Mouse (Mus musculus): ENCODE data around the gene Cela3b. TPM values are rescaled to one million over a fixed set of nuclear protein-coding genes. Genes with fewer than 3 reads are reported as not detected.

Cela3b gene
- polyA plus RNA-seq, 1 experiment from 2014 or later, result 74.8 TPM

DNA sequence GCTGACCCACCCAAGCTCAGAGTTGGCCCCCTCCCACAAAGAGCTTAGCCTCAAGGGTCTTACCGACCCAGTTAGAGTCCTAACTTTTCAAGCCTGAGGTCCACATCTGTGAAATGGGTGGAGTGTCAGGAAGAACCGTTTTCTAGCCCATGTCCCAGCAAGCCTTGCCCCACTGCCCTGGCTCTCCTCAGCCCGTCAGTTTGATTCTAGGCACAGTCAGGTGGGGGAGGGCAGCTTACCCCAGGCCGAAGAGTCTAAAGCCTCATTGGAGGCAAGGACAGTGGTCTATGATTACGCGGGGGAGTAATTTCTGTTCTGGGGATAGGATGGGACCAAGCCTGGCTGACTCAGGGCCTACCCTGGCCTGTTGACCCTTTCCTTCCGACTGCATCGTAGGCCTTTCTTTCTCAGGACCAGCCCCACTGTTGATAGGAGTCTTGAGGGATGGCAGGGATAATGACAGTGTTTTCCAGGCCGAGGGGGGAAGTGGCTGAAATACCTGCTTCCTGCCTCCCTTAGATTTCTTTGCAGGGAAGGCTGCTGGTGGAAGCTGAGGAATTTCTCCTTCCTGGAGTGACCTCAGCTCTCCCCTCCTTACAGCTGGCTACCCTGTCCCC, 40.5 kb upstream of the Cela3b start:
- H3K27ac ChIP-seq, result 0 out of 2 replicates have a peak overlapping the region, but pooled peaks have one; percentile 25
- H3K4me3 ChIP-seq (replicated peaks), result peak overlapping the region; percentile 73
- WGBS, result 51% methylated on average over 9 of the region's 9 CpGs
- peaks cover 70% of the 10 kb centered on the region for H3K4me1 ChIP-seq (replicated peaks)
- H3K27me3 ChIP-seq (replicated peaks), result no peaks in the 10 kb centered on the region
- no peaks in the 10 kb centered on the region for H3K9me3 ChIP-seq
- peak overlapping the region; percentile 78 for H3K4me2 ChIP-seq (replicated peaks)
- peak overlapping the region; percentile 17; the same call in 1 of the 2 replicates for H3K9ac ChIP-seq
- no peaks in the 10 kb centered on the region for H3K36me3 ChIP-seq
- ATAC-seq, result no peak

DNA sequence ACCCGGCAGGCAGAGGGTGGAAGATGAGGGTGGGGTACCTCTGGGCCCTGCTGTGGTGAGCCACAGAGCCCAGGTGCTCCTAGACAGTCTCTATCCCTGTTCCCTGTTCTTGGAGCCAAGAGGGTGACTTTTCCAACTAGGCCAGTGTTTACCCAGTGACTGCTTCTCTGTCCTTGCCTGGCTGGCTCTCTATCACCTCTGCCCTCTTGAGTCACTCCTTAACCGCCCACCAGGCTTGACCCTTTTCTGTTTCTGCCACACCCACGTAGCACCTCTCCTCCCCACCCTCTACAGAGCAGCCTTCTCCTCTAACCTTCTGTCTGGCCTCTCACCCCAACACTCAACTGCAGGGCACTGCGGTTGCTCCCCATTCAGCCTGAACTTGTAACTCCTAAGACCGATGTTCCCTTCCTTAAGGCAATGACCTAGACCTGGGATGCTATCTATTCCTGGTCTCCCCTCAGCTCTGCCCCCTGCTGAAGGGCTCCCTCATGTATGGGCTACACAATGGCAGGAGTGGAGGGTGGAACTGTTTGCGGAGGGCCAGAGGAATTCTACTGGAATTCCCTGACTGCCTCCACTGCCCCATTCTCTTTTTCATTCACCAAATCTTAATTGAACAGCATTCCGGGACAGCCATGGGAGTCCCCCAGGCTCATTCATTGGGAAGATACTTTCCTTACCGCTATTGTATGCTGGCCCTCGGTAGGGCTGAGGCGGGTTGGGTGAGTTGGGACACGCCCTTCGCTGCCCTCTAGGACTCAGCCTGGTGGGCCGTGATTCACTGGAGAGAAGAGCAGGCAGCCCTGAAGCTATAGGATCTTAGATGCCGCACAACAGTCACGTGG, 39.7 kb upstream of the Cela3b start:
- H3K4me2 ChIP-seq (replicated peaks), result peak overlapping the region; percentile 78
- H3K4me3 ChIP-seq (replicated peaks), result peak overlapping the region; percentile 73
- H3K27me3 ChIP-seq (replicated peaks), result no peaks in the 10 kb centered on the region
- ATAC-seq, result 0 out of 2 replicates have a peak, but pooled peaks have one; percentile 3
- H3K9ac ChIP-seq, result peak overlapping the region; percentile 90
- H3K36me3 ChIP-seq, result no peaks in the 10 kb centered on the region
- H3K9me3 ChIP-seq, result no peaks in the 10 kb centered on the region
- peak overlapping the region; percentile 66; the same call in 1 of the 2 replicates for H3K27ac ChIP-seq
- 37% methylated on average over 15 of the region's 15 CpGs for WGBS
- peaks cover 66% of the 10 kb centered on the region for H3K4me1 ChIP-seq (replicated peaks)

DNA sequence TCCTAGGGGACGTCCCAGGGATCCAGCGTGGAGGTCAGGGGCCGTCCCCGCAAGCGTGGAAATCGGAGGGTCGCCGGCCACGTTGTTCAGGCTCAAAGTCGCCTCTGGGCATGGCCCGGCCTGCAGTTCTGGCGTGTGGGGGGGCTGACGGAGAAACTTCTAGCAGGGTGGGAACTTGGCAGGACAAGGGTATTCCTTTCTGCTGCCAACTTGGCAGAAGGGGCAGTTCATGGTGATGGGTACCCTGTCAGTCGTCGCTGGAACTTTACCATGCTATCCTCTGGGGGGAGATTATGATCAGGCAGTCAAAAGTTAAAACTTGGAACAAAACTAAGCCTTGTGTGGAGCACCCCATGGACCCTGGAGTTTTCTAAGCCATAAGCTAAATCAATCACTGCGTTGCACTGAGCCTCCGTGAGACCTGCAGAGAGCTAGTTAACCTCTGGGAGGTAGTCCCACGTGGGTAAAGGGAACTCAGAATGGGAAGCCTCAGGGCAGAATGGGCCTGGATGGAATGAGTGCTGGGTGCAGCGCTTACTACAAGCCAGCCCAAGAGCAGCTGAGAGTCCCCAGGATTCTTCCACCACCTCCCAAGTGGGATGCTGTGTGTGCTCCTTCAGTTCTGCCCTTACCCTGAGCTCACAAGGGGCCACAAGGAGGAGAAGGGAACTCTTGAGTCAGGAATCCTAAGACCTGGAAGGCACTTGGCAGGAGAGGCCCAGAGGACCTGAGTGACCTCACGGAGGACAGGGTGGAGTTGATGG, 38.9 kb upstream of the Cela3b start:
- peak overlapping the region; percentile 90 for H3K9ac ChIP-seq
- peak overlapping the region; percentile 78 for H3K4me2 ChIP-seq (replicated peaks)
- H3K27ac ChIP-seq, result peak overlapping the region; percentile 66
- no peaks in the 10 kb centered on the region for H3K27me3 ChIP-seq (replicated peaks)
- 3% methylated on average over 20 of the region's 20 CpGs for WGBS
- H3K4me1 ChIP-seq (replicated peaks), result peaks cover 62% of the 10 kb centered on the region
- peak; percentile 0; the same call in 1 of the 2 replicates for ATAC-seq
- no peaks in the 10 kb centered on the region for H3K9me3 ChIP-seq
- H3K36me3 ChIP-seq, result no peaks in the 10 kb centered on the region
- peak overlapping the region; percentile 73 for H3K4me3 ChIP-seq (replicated peaks)

DNA sequence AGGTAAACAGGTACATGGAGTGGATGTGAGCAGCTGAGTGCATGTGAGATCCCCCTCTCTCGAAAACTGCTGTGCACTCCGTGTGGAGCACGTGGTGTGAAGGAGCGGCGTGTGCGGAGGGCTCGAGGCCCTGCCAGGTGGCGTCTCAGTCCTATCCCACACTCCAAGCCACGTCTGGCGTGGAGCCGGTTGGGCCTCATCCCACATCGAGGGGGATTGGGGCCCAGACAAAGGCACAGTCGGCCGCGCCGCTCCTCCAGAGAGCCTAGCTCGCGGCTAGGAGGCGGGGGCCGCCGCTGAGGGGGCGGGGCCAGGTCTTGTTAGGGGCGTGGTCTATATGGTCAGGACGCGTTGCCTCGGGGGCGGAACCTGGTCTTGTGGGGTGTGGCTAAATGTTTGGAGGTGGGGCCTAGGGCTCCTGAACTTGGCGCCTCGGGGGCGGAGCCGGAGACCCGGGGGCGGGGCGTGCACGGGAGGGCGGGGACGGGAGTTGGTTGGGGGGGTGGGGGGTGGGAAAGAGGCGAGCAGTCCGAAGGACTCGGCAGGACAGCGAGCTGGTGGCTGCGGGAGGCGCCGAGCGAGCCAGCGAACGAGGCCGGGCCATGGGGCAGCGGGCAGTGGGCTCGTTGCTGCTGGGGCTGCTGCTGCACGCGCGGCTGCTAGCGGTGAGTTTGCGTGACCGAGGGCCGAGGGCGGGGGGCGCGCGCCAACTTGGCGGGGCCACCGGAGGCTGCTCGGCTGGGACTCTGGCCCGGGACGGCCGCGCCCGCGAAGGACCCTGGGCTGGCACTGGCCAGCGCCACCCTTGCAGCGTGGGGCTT, 38.1 kb upstream of the Cela3b start, which contains the start of gene Hspg2:
Gene Hspg2 (plus strand): TSS at position 510 of the 821 bp plus-strand sequence.
- no peaks in the 10 kb centered on the region for H3K27me3 ChIP-seq (replicated peaks)
- H3K4me3 ChIP-seq (replicated peaks), result peak within 1 kb of the TSS; percentile 73
- peak within 1 kb of the TSS; percentile 71 for H3K27ac ChIP-seq
- peak within 1 kb of the TSS; percentile 90 for H3K9ac ChIP-seq
- no peaks in the 10 kb centered on the region for H3K36me3 ChIP-seq
- WGBS, result under 1% methylated on average over 71 of the region's 72 CpGs
- H3K9me3 ChIP-seq, result no peaks in the 10 kb centered on the region
- H3K4me2 ChIP-seq (replicated peaks), result peak within 1 kb of the TSS; percentile 78
- peak; percentile 89 for ATAC-seq
- peaks cover 54% of the 10 kb centered on the region for H3K4me1 ChIP-seq (replicated peaks)

DNA sequence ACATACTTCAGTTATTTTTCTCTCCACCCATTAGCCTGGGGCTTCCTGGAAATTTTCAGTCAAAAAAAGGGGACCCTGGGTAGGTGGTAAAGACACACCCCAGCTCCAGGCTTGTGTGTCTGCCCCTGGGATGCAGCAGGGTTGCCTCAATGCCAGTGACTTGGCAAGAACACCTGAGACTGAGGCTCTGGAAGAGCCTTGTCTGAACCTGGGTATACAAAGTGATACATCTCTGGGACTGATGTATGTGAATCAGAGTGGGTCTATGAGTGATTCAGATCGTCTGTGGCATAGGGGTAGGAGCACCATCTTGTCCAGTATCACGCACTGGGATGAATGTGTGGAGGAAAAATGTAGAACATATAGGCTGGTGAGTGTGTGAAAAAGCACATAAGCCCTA, 37.2 kb upstream of the Cela3b start:
- no peak for ATAC-seq
- WGBS, result 87% methylated on average over 2 of the region's 2 CpGs
- peaks cover 46% of the 10 kb centered on the region for H3K4me1 ChIP-seq (replicated peaks)
- no peaks in the 10 kb centered on the region for H3K27me3 ChIP-seq (replicated peaks)
- H3K4me3 ChIP-seq (replicated peaks), result no peak overlapping the region
- no peak overlapping the region for H3K9ac ChIP-seq
- no peaks in the 10 kb centered on the region for H3K9me3 ChIP-seq
- no peaks in the 10 kb centered on the region for H3K36me3 ChIP-seq
- peak overlapping the region; percentile 48 for H3K27ac ChIP-seq
- H3K4me2 ChIP-seq (replicated peaks), result no peak overlapping the region

DNA sequence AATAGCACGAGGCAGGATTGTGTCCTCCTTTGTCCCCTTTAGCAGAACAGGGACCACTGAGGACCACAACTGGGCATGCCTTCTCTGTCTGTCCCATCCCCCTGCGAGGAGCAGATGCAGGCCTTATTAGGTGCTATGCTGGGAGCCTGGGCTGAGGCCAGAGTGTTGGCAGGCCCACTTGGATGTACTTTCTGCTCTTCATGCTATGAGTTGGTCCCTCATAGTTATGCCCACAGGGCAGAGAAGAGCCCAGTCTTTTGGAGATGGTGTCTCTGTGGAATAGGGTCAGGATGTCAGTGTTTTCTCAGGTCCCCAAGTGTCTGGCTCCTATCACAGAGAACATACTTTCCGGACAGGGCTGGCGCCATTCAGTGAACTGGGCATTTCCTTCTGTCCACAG, 36.7 kb upstream of the Cela3b start:
- H3K9ac ChIP-seq, result no peak overlapping the region
- ATAC-seq, result no peak
- peaks cover 51% of the 10 kb centered on the region for H3K4me1 ChIP-seq (replicated peaks)
- H3K36me3 ChIP-seq, result no peaks in the 10 kb centered on the region
- peak overlapping the region; percentile 52 for H3K27ac ChIP-seq
- 68% methylated on average over 4 of the region's 4 CpGs for WGBS
- no peak overlapping the region for H3K4me3 ChIP-seq (replicated peaks)
- H3K27me3 ChIP-seq (replicated peaks), result no peaks in the 10 kb centered on the region
- no peaks in the 10 kb centered on the region for H3K9me3 ChIP-seq
- H3K4me2 ChIP-seq (replicated peaks), result no peak overlapping the region

DNA sequence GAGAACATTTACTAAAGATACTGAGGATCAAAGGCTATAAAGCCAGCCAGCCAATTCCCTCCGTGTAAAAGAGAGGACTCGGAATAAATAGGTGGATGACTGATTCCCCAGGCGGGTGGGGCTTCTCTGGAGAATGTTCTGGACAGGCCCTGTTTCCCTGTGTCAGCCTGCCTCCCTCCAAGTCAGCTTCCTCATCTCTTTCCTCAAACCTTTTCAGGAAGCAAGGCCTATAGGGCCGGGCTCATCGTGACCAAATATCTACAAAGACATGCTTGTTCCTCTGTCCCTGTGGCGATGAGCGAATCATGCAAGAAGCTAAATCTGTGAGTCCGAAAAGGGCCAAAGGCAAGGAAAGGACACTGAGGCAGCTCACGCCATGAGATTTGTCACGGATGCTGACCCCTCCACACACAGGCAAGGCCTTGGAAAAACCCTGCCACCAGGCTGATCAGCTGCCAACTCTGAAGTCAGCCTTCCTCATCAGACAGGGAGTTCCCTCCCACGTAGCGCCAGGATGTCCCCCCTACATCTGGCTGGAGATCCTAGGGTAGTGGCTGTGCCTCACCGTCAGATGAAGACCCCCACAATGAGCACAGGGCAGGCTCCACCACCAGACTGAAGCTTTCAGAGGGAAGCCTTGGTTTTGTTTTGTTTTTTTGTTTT, 34.9 kb upstream of the Cela3b start:
- Histone ChIP-seq H3K27ac (peak overlapping the region; percentile 44), H3K9me3 (no peaks in the 10 kb centered on the region), H3K4me2 (replicated peaks) (no peak overlapping the region; the same call in 1 of the 2 replicates), H3K9ac (0 out of 2 replicates have a peak overlapping the region, but pooled peaks have one; percentile 5), H3K4me1 (replicated peaks) (peaks cover 45% of the 10 kb centered on the region), H3K27me3 (replicated peaks) (no peaks in the 10 kb centered on the region), H3K36me3 (no peaks in the 10 kb centered on the region), H3K4me3 (replicated peaks) (no peak overlapping the region)
- WGBS, result 61% methylated on average over 13 of the region's 13 CpGs
- no peak for ATAC-seq

DNA sequence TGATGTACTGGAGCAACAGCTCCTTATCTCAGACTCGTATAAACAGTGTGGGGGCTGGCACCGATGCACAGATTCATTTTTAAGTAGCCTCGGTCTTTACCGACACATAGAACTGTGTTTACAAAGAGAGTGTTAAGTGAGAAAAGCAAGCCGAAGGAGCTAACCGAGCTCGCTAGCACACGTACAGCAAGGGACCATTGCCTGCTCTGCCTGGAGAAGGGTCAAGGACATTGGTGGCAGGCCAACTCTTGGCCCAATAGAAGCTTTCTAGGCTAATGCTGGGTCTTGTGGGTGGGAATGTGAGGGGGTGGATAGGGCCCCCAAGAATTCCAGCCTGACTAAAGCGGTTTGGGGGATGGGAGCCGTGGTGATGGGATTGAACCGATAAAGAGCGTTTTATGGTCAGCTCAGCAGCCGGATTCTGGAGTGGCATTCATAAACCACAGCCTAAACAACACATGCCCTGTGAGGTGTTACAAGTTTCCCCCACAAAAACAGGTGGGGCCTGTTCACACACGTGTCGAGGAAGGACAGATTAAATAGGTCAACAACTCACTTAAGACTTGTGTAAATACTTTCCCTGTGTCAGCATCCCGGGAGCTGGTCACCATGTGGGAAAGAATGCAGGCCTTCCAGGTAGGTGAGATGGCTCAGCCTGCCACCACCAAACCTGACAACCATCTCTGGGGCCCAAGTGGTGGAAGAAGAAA, 31.8 kb upstream of the Cela3b start:
- H3K4me1 ChIP-seq (replicated peaks), result peaks cover 21% of the 10 kb centered on the region; the same call in 1 of the 2 replicates
- no peak overlapping the region for H3K4me3 ChIP-seq (replicated peaks)
- WGBS, result 44% methylated on average over 16 of the region's 16 CpGs
- H3K27me3 ChIP-seq (replicated peaks), result no peaks in the 10 kb centered on the region
- H3K9ac ChIP-seq, result no peak overlapping the region
- no peak overlapping the region for H3K4me2 ChIP-seq (replicated peaks)
- no peaks in the 10 kb centered on the region for H3K9me3 ChIP-seq
- no peaks in the 10 kb centered on the region for H3K36me3 ChIP-seq
- 0 out of 2 replicates have a peak overlapping the region, but pooled peaks have one; percentile 7 for H3K27ac ChIP-seq
- peak; percentile 31 for ATAC-seq

DNA sequence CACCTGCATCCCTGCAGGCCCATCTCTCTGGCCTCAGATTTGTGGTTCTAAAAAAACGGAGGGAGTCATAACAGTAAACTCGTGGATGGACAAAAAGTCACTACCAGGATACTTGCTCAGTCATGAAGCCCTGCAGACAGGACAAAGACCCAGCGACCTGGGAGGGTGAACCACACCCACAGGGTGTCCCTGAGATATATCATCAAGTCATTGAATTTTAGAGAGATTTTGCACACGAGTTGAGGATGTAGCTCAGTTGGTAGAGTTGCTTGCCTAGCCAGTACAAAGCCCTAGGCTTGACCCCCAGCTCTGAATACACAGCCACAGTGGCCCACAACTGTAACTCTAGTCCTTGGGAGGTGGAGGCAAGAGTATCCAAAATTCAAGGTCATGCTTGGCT, 30.9 kb upstream of the Cela3b start:
- 67% methylated on average over 4 of the region's 4 CpGs for WGBS
- Histone ChIP-seq H3K4me1 (replicated peaks) (peaks cover 18% of the 10 kb centered on the region; the same call in 1 of the 2 replicates), H3K27ac (no peak overlapping the region), H3K4me2 (replicated peaks) (no peak overlapping the region), H3K27me3 (replicated peaks) (no peaks in the 10 kb centered on the region), H3K9ac (no peak overlapping the region), H3K9me3 (no peaks in the 10 kb centered on the region), H3K36me3 (no peaks in the 10 kb centered on the region), H3K4me3 (replicated peaks) (no peak overlapping the region)
- ATAC-seq, result no peak

DNA sequence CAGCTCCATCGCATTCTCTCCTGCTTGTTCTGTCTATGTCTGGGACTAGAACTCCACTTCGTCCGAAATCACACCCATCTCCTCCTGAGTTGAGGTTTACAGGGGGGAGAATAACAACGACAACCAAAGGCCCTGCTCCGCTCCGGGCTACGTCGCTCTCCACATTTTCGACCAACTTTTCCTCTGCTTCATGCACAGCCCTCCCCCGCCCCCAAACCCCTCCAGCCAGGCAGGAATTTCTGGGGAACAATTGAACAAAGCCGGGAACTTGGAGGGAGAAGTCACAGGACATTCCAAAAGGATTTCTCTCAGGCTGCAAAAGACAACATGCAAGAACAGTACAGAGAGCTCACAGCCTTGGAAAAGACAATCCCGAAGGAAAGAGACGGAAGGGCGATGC, 30.3 kb upstream of the Cela3b start:
- H3K9ac ChIP-seq, result no peak overlapping the region
- no peaks in the 10 kb centered on the region for H3K36me3 ChIP-seq
- H3K4me2 ChIP-seq (replicated peaks), result no peak overlapping the region
- no peak for ATAC-seq
- 79% methylated on average over 14 of the region's 14 CpGs for WGBS
- no peaks in the 10 kb centered on the region for H3K9me3 ChIP-seq
- no peak overlapping the region for H3K27ac ChIP-seq
- peaks cover 18% of the 10 kb centered on the region; the same call in 1 of the 2 replicates for H3K4me1 ChIP-seq (replicated peaks)
- no peaks in the 10 kb centered on the region for H3K27me3 ChIP-seq (replicated peaks)
- H3K4me3 ChIP-seq (replicated peaks), result no peak overlapping the region

Data from intestine, embryonic 15.5 days (tissue).